ENCODE assay signal across 8 mouse cellular contexts in genomic region chr11:119390271-119391231, GRCm38 (mm10). TPM values are rescaled to one million over a fixed set of nuclear protein-coding genes. Genes with fewer than 3 reads are reported as not detected.
DNase-seq lines count a peak whose midpoint lies in the region; ATAC-seq and TF ChIP-seq lines count a peak whose summit lies in the region.

No protein-coding gene starts in this region.

- peak overlapping the region; percentile 66 for H3K4me3 ChIP-seq in embryonic facial prominence, embryonic 13.5 days
- H3K4me3 ChIP-seq in heart, adult 2 months: peak overlapping the region; percentile 63
- peak overlapping the region; percentile 62 for H3K4me3 ChIP-seq in limb, embryonic 12.5 days (replicated peaks)
- H3K4me3 ChIP-seq in midbrain, embryonic 12.5 days: peak overlapping the region; percentile 51

- H3K9ac ChIP-seq in embryonic facial prominence, embryonic 13.5 days: peak overlapping the region; percentile 72
- peak overlapping the region; percentile 96 for H3K9ac ChIP-seq in heart, adult 2 months (ENCODE audit: low read depth, low read length)
- H3K9ac ChIP-seq in limb, embryonic 12.5 days (replicated peaks): peak overlapping the region; percentile 60
- H3K9ac ChIP-seq in midbrain, embryonic 12.5 days (replicated peaks): peak overlapping the region; percentile 45

- ATAC-seq in cerebellum, adult (ENCODE audit: insufficient number of reproducible peaks, low FRiP score, low TSS enrichment): no peak; the same call in 1 of the 2 replicates
- no peak for ATAC-seq in embryonic facial prominence, embryonic 13.5 days (ENCODE audit: insufficient number of reproducible peaks, insufficient read depth, low FRiP score, low TSS enrichment, low read depth)
- ATAC-seq in limb, embryonic 12.5 days (ENCODE audit: insufficient number of reproducible peaks, insufficient read depth, low FRiP score, low TSS enrichment, low read depth): peak; percentile 18; the same call in 1 of the 2 replicates
- no peak for ATAC-seq in midbrain, embryonic 12.5 days (ENCODE audit: low FRiP score, low read depth)

- intact Hi-C loops in heart, adult 2 months (cut with DNase I): no loop called here

- WGBS in embryonic facial prominence, embryonic 13.5 days: 2% methylated on average over 53 of the region's 53 CpGs
- WGBS in heart, adult 2 months: 2% methylated on average over 53 of the region's 53 CpGs
- WGBS in limb, embryonic 12.5 days: 2% methylated on average over 53 of the region's 53 CpGs
- WGBS in midbrain, embryonic 12.5 days: 3% methylated on average over 52 of the region's 53 CpGs

- H3K79me2 ChIP-seq in heart, adult 2 months (replicated peaks; ENCODE audit: control insufficient read depth, insufficient read depth, low read length): 0 out of 2 replicates have a peak, but pooled peaks cover 2% of the 10 kb centered on the region

- TF ChIP-seq POLR2A in heart, adult 2 months (IDR thresholded peaks at IDR 0.05; ENCODE audit: insufficient read depth, low read depth, low read length): peak; percentile 78

- H3K36me3 ChIP-seq in embryonic facial prominence, embryonic 13.5 days: no peaks in the 10 kb centered on the region
- H3K36me3 ChIP-seq in heart, adult 2 months (ENCODE audit: control insufficient read depth, insufficient read depth, low read length): no peaks in the 10 kb centered on the region
- H3K36me3 ChIP-seq in limb, embryonic 12.5 days: no peaks in the 10 kb centered on the region
- H3K36me3 ChIP-seq in midbrain, embryonic 12.5 days: no peaks in the 10 kb centered on the region

- peak; percentile 15 for DNase-seq in cerebellum, adult 11 months
- DNase-seq in heart, adult 2 months: peak; percentile 88 to 90
- DNase-seq in kidney, adult 18-20 months: peak; percentile 85
- peak; percentile 71 for DNase-seq in skeletal muscle tissue, adult 2 months (ENCODE audit: low read depth, low spot score)

- 0 out of 2 replicates have a peak, but pooled peaks have one; percentile 7 for TF ChIP-seq CTCF in heart, adult 2 months (IDR thresholded peaks at IDR 0.05)

- no peaks in the 10 kb centered on the region for H3K9me3 ChIP-seq in embryonic facial prominence, embryonic 13.5 days
- no peaks in the 10 kb centered on the region; the same call in 1 of the 2 replicates for H3K9me3 ChIP-seq in limb, embryonic 12.5 days
- no peaks in the 10 kb centered on the region for H3K9me3 ChIP-seq in midbrain, embryonic 12.5 days

- peak overlapping the region; percentile 97 for H3K4me2 ChIP-seq in embryonic facial prominence, embryonic 13.5 days
- peak overlapping the region; percentile 99 for H3K4me2 ChIP-seq in limb, embryonic 12.5 days
- H3K4me2 ChIP-seq in midbrain, embryonic 12.5 days (replicated peaks): peak overlapping the region; percentile 93

- TF ChIP-seq EP300 in heart, adult 2 months (IDR thresholded peaks at IDR 0.05; ENCODE audit: insufficient read depth, low read depth, low read length): 0 out of 2 replicates have a peak, but pooled peaks have one; percentile 40

- H3K4me1 ChIP-seq in embryonic facial prominence, embryonic 13.5 days: peaks cover 32% of the 10 kb centered on the region
- H3K4me1 ChIP-seq in heart, adult 2 months (ENCODE audit: control insufficient read depth, insufficient read depth, low read length): peaks cover 16% of the 10 kb centered on the region
- H3K4me1 ChIP-seq in limb, embryonic 12.5 days (replicated peaks): peaks cover 32% of the 10 kb centered on the region
- H3K4me1 ChIP-seq in midbrain, embryonic 12.5 days: peaks cover 22% of the 10 kb centered on the region

- H3K27me3 ChIP-seq in embryonic facial prominence, embryonic 13.5 days: peaks cover 82% of the 10 kb centered on the region
- H3K27me3 ChIP-seq in heart, adult 2 months (ENCODE audit: control insufficient read depth, insufficient read depth, low read length): no peaks in the 10 kb centered on the region
- peaks cover 74% of the 10 kb centered on the region for H3K27me3 ChIP-seq in limb, embryonic 12.5 days
- peaks cover 81% of the 10 kb centered on the region for H3K27me3 ChIP-seq in midbrain, embryonic 12.5 days

- H3K27ac ChIP-seq in embryonic facial prominence, embryonic 13.5 days: no peak overlapping the region; the same call in 1 of the 2 replicates
- peak overlapping the region; percentile 99 for H3K27ac ChIP-seq in heart, adult 2 months
- H3K27ac ChIP-seq in limb, embryonic 12.5 days: peak overlapping the region; percentile 62
- no peak overlapping the region for H3K27ac ChIP-seq in midbrain, embryonic 12.5 days (replicated peaks)

RNA-seq across cellular contexts. Expression of gene Rnf213, which starts 2.3 kb away (rescaled TPM):
- polyA plus RNA-seq in embryonic facial prominence, embryonic 13.5 days (2015; fragmentation: Nextera tagmentation; extraction: Ambion mirVana): 1.9 and 2.1 TPM in 2 replicates
- total RNA-seq in heart, adult 2 months (2021): 10 to 100 TPM; 12.0 to 13.1 TPM
- polyA plus RNA-seq in heart, adult 2 months (2012; rRNA removed): 10.4 and 19.2 TPM in 2 replicates
- 2.6 and 3.4 TPM in 2 replicates for polyA plus RNA-seq in limb, embryonic 12.5 days (2016; fragmentation: Nextera tagmentation; extraction: Ambion mirVana)
- polyA plus RNA-seq in midbrain, embryonic 12.5 days (2016; fragmentation: Nextera tagmentation; extraction: Ambion mirVana): 1.2 TPM in 2 replicates

RNA-seq across cellular contexts. Expression of gene Slc26a11, which starts 35.2 kb away (rescaled TPM):
- 11.0 and 11.9 TPM in 2 replicates for polyA plus RNA-seq in embryonic facial prominence, embryonic 13.5 days (2015; fragmentation: Nextera tagmentation; extraction: Ambion mirVana)
- 1 to 10 TPM; 2.0 to 2.2 TPM for total RNA-seq in heart, adult 2 months (2021)
- polyA plus RNA-seq in heart, adult 2 months (2012; rRNA removed): 7.8 and 9.9 TPM in 2 replicates
- 12.2 and 12.4 TPM in 2 replicates for polyA plus RNA-seq in limb, embryonic 12.5 days (2016; fragmentation: Nextera tagmentation; extraction: Ambion mirVana)
- 4.2 and 6.1 TPM in 2 replicates for polyA plus RNA-seq in midbrain, embryonic 12.5 days (2016; fragmentation: Nextera tagmentation; extraction: Ambion mirVana)

RNA-seq across cellular contexts. Expression of gene Sgsh, which starts 35.2 kb away (rescaled TPM):
- 5.9 and 6.2 TPM in 2 replicates for polyA plus RNA-seq in embryonic facial prominence, embryonic 13.5 days (2015; fragmentation: Nextera tagmentation; extraction: Ambion mirVana)
- total RNA-seq in heart, adult 2 months (2021): 1 to 10 TPM; 5.5 to 5.7 TPM
- 10.6 and 11.1 TPM in 2 replicates for polyA plus RNA-seq in heart, adult 2 months (2012; rRNA removed)
- polyA plus RNA-seq in limb, embryonic 12.5 days (2016; fragmentation: Nextera tagmentation; extraction: Ambion mirVana): 5.5 and 6.1 TPM in 2 replicates
- polyA plus RNA-seq in midbrain, embryonic 12.5 days (2016; fragmentation: Nextera tagmentation; extraction: Ambion mirVana): 4.6 and 6.5 TPM in 2 replicates

Comparison
In these comparisons a context has a peak if more than half of its experiments do, and no peak if none do; other contexts are left out.
1. DNase-seq: peak in every context shown above with its lines; median percentile 89 in heart, adult 2 months; 85 in kidney, adult 18-20 months; 71 in skeletal muscle tissue, adult 2 months; 15 in cerebellum, adult 11 months.
2. H3K27ac ChIP-seq: peak in heart, adult 2 months (single experiment) and limb, embryonic 12.5 days (single experiment); none in embryonic facial prominence, embryonic 13.5 days (single experiment) and midbrain, embryonic 12.5 days (single experiment).
3. H3K9ac ChIP-seq: peak in every context shown above with its lines; median percentile 96 in heart, adult 2 months; 72 in embryonic facial prominence, embryonic 13.5 days; 60 in limb, embryonic 12.5 days; 45 in midbrain, embryonic 12.5 days.
4. Peak in every context shown above with its lines, with median percentiles within 50 percentile points of each other: H3K4me2 ChIP-seq and H3K4me3 ChIP-seq.